Mouse (Mus musculus): ENCODE data around the gene Tfam.

DNA sequence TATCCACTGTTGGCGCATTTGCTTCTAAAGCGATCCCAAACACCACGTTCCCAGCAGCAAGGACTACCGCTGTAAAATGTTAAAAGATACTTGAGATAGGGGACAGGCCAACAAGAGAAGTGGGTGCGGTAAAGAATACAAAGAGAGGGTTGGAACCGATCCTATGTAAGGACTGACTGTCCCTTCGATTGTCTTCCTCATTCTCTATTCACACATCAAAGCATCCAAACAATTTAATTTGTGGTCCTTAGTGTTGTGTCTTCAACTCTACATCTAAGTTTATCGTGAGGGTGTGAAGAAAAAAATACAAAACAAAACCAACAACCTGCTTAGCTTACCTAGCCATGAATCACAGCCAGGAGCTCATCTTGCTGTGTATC, 46.0 kb upstream of the Tfam start:
- no peak for TF ChIP-seq USF2 (conservative IDR thresholded peaks at IDR 0.05; ENCODE audit: low read depth, low read length)
- no peak for TF ChIP-seq BHLHE40 (IDR thresholded peaks at IDR 0.05; ENCODE audit: low read depth, low read length)
- TF ChIP-seq POLR2A (IDR thresholded peaks at IDR 0.05; ENCODE audit: low read depth, low read length), result no peak
- TF ChIP-seq E2F4 (IDR thresholded peaks at IDR 0.05; ENCODE audit: insufficient replicate concordance, low read depth, low read length), result no peak
- TF ChIP-seq EP300 (IDR thresholded peaks at IDR 0.05; ENCODE audit: low read length), result no peak
- TF ChIP-seq RAD21 (IDR thresholded peaks at IDR 0.05; ENCODE audit: low read depth, low read length), result no peak
- no peak for TF ChIP-seq CTCF (conservative IDR thresholded peaks at IDR 0.05 in 1 of 2, IDR thresholded peaks at IDR 0.05 in 1 of 2; ENCODE audit: low read depth in 2 of 2, low read length in 2 of 2)
- TF ChIP-seq UBTF (IDR thresholded peaks at IDR 0.05; ENCODE audit: low read depth, low read length), result no peak
- no peak for TF ChIP-seq TCF12 (IDR thresholded peaks at IDR 0.05; ENCODE audit: low read depth, low read length)
- TF ChIP-seq ZC3H11A (IDR thresholded peaks at IDR 0.05; ENCODE audit: low read depth, low read length), result no peak
